ENCODE assay signal across 15 mouse cellular contexts in the genomic region with DNA sequence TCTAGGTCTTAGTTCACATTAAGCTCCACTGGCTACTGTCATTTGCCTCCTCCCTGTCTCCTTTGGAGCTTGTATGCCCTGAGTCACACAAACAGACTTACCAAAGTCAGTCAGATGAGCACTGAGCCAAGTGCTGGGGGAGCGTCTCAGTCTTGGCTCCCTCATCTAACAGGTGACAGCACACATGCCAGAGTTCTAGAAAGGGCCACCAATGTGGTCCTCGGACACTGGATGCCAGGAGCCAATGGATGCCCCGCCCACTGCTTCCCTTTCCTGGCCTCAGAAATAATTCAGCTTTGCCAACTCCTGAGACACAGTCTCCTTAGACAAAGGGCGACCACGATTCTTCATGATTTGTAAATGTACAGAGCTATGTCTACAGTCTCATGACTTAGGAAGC.
DNase-seq lines count a peak whose midpoint lies in the region.
"Had no signal": no experiment of that assay in that cellular context is flagged by ENCODE, and none has a peak within 500 bp of the region (broad histone marks: within the 10 kb centered on the region; RNA-seq: fewer than 3 reads in every experiment).

No protein-coding gene starts in this region.

- DNase-seq in cerebellum, postnatal 14 days = peak; percentile 42 to 55
- DNase-seq in cerebellum, adult 11 months = no peak
- peak; percentile 23 for DNase-seq in gastrocnemius, postnatal 10 days
- no peak for DNase-seq in gastrocnemius, adult 18-20 months (ENCODE audit: low spot score)
- peak; percentile 26 for DNase-seq in gastrocnemius, postnatal 14 days
- DNase-seq in skeletal muscle tissue, adult 2 months (ENCODE audit: low read depth, low spot score) = peak; percentile 3
- no peak for DNase-seq in B cell, adult 2 months
- DNase-seq: adrenal gland, adult 2 months; adrenal gland, postnatal 14 days; cerebellum, adult 9-11 months; forebrain, postnatal 0 days; heart, adult 18-20 months; heart, postnatal 10 days; heart, postnatal 4 days; kidney, adult 18-20 months had no signal

- intact Hi-C loops in gastrocnemius, postnatal 14 days (cut with DNase I; ENCODE audit: low total_unique reads) = no loop called here

Comparison
In these comparisons a context has a peak if more than half of its experiments do, and no peak if none do; other contexts are left out.
1. DNase-seq: peak in cerebellum, postnatal 14 days (2 of 2), gastrocnemius, postnatal 10 days (single experiment), gastrocnemius, postnatal 14 days (single experiment) and skeletal muscle tissue, adult 2 months (single experiment); none in cerebellum, adult 11 months (single experiment), gastrocnemius, adult 18-20 months (single experiment) and B cell, adult 2 months (0 of 2).